Mouse (Mus musculus): Measurements from ENCODE around the gene Mast4.
"Not testable (repeated sequence)": the region's sequence is repeated elsewhere in the genome, so short reads cannot be mapped to it uniquely, and the experiment has no call there.

Gene Mast4

GRCm38 (mm10) chr13:102728951-102729350, 605.3 kb downstream of the Mast4 start:
- not testable (repeated sequence) for DNase-seq

- no peak for DNase-seq
Observed at GRCm38 (mm10) chr13:102728035-102728434, 606.3 kb downstream of the Mast4 start.

GRCm38 (mm10) chr13:102726876-102727275, 607.4 kb downstream of the Mast4 start:
- no peak for DNase-seq

GRCm38 (mm10) chr13:102725906-102726305, 608.4 kb downstream of the Mast4 start:
- no peak for DNase-seq

- no peak for DNase-seq
Observed at GRCm38 (mm10) chr13:102725416-102725815, 608.9 kb downstream of the Mast4 start.

- no peak for DNase-seq
Observed at GRCm38 (mm10) chr13:102716973-102717372, 617.3 kb downstream of the Mast4 start.

- DNase-seq, result no peak
Observed at GRCm38 (mm10) chr13:102700744-102701143, 633.6 kb downstream of the Mast4 start.

GRCm38 (mm10) chr13:102700176-102700575, 634.1 kb downstream of the Mast4 start:
- no peak for DNase-seq

- peak; percentile 76 for DNase-seq
Observed at GRCm38 (mm10) chr13:102698751-102699323, 635.5 kb downstream of the Mast4 start.

GRCm38 (mm10) chr13:102698335-102698734, 636.0 kb downstream of the Mast4 start:
- no peak for DNase-seq

GRCm38 (mm10) chr13:102695121-102695905, 639.0 kb downstream of the Mast4 start:
- peak; percentile 54 for DNase-seq

- DNase-seq, result no peak
Observed at GRCm38 (mm10) chr13:102694154-102694553, 640.1 kb downstream of the Mast4 start.

GRCm38 (mm10) chr13:102693341-102693801, 640.9 kb downstream of the Mast4 start, which contains the start of gene Cd180:
TSS of gene Cd180 (plus strand) at chr13:102693558.
- peak; percentile 54 for DNase-seq

GRCm38 (mm10) chr13:102691408-102692150, 642.7 kb downstream of the Mast4 start:
- no peak for DNase-seq

GRCm38 (mm10) chr13:102690184-102690583, 644.1 kb downstream of the Mast4 start:
- DNase-seq, result no peak

GRCm38 (mm10) chr13:102689201-102690090, 644.9 kb downstream of the Mast4 start:
- no peak for DNase-seq

GRCm38 (mm10) chr13:102688121-102688520, 646.2 kb downstream of the Mast4 start:
- DNase-seq, result peak; percentile 52

GRCm38 (mm10) chr13:102684890-102685289, 649.4 kb downstream of the Mast4 start:
- DNase-seq, result no peak

All from lung, postnatal 36 days (tissue).